Mouse (Mus musculus) embryonic fibroblast, embryonic 13.5 days (primary cell): ENCODE measurements around the gene 9430097D07Rik. TPM values are rescaled to one million over a fixed set of nuclear protein-coding genes. Genes with fewer than 3 reads are reported as not detected.

Experiments
- H3K27ac ChIP-seq: 2 replicates; pipeline ENCODE4 v1.5.1; 2012; ENCODE audit warnings: low read length, control low read depth, inconsistent platforms; ENCODE audit not compliant: insufficient read depth
- H3K4me1 ChIP-seq: 2 replicates; pipeline ENCODE4 v1.6.1; 2011; ENCODE audit warnings: low read length; ENCODE audit not compliant: control insufficient read depth, insufficient read depth
- H3K4me3 ChIP-seq: 2 replicates; pipeline ENCODE4 v1.5.1; 2011; ENCODE audit warnings: mild to moderate bottlenecking, control low read depth, low read length; ENCODE audit not compliant: insufficient read depth
- CTCF ChIP-seq: IDR thresholded peaks from 2 replicates; pipeline ENCODE4 v1.5.1; 2011; ENCODE audit warnings: mild to moderate bottlenecking, control low read depth, low read length, moderate library complexity, borderline replicate concordance; ENCODE audit not compliant: insufficient read depth
- POLR2A ChIP-seq: IDR thresholded peaks from 2 replicates; pipeline ENCODE4 v1.6.1; 2011; ENCODE audit warnings: low read depth, mild to moderate bottlenecking, control low read depth, low read length, moderate library complexity
- polyA plus RNA-seq: library from polyadenylated mRNA; stranded (reverse); fragments of >200 nt; gene quantifications from 2 replicates; pipeline ENCODE4 v1.2.4, GENCODE M21; 2011; ENCODE audit warnings: low read depth; ENCODE audit not compliant: missing spikeins, insufficient read length

9430097D07Rik gene
- polyA plus RNA-seq, 1 experiment: not detected

- Histone ChIP-seq H3K4me1 (no peaks in the 10 kb centered on the region), H3K27ac (no peak overlapping the region), H3K4me3 (no peak overlapping the region)
- TF ChIP-seq CTCF (no peak), POLR2A (no peak)
These were observed 6.5 kb downstream of the 9430097D07Rik start for GRCm38 (mm10) chr2:32568941-32569340.

GRCm38 (mm10) chr2:32568149-32568548 is 7.3 kb downstream of the 9430097D07Rik start:
- Histone ChIP-seq H3K4me3 (no peak overlapping the region), H3K27ac (no peak overlapping the region), H3K4me1 (no peaks in the 10 kb centered on the region)
- TF ChIP-seq POLR2A (no peak), CTCF (no peak)

- no peak overlapping the region for H3K27ac ChIP-seq
- no peaks in the 10 kb centered on the region for H3K4me1 ChIP-seq
- H3K4me3 ChIP-seq: no peak overlapping the region
- TF ChIP-seq CTCF: peak; percentile 55; the same call in 1 of the 2 replicates
- TF ChIP-seq POLR2A: no peak
These were observed 8.9 kb downstream of the 9430097D07Rik start for GRCm38 (mm10) chr2:32566536-32567063.

GRCm38 (mm10) chr2:32559570-32559969 is 15.9 kb downstream of the 9430097D07Rik start:
- TF ChIP-seq CTCF (no peak), POLR2A (no peak)
- H3K27ac ChIP-seq: no peak overlapping the region

GRCm38 (mm10) chr2:32556019-32556418 is 19.5 kb downstream of the 9430097D07Rik start:
- H3K27ac ChIP-seq: no peak overlapping the region
- TF ChIP-seq POLR2A (no peak), CTCF (no peak)
- H3K4me3 ChIP-seq: no peak overlapping the region
- no peaks in the 10 kb centered on the region for H3K4me1 ChIP-seq

More at GRCm38 (mm10) chr2:32559570-32559969, 15.9 kb downstream of the 9430097D07Rik start:
- no peak overlapping the region for H3K4me3 ChIP-seq
- H3K4me1 ChIP-seq: no peaks in the 10 kb centered on the region

GRCm38 (mm10) chr2:32555484-32555883 is 20.0 kb downstream of the 9430097D07Rik start:
- Histone ChIP-seq H3K27ac (no peak overlapping the region), H3K4me3 (no peak overlapping the region), H3K4me1 (no peaks in the 10 kb centered on the region)
- TF ChIP-seq POLR2A (no peak), CTCF (no peak)

- TF ChIP-seq CTCF: no peak
- no peak for TF ChIP-seq POLR2A
- H3K4me3 ChIP-seq: no peak overlapping the region
- no peak overlapping the region for H3K27ac ChIP-seq
- H3K4me1 ChIP-seq: peaks cover 5% of the 10 kb centered on the region
These were observed 21.8 kb downstream of the 9430097D07Rik start for GRCm38 (mm10) chr2:32553592-32554148.

GRCm38 (mm10) chr2:32551236-32551635 is 24.2 kb downstream of the 9430097D07Rik start:
- Histone ChIP-seq H3K4me3 (no peak overlapping the region), H3K4me1 (peaks cover 15% of the 10 kb centered on the region), H3K27ac (no peak overlapping the region)
- no peak for TF ChIP-seq POLR2A
- TF ChIP-seq CTCF: no peak

GRCm38 (mm10) chr2:32549764-32550163 is 25.7 kb downstream of the 9430097D07Rik start:
- TF ChIP-seq POLR2A: no peak
- TF ChIP-seq CTCF: no peak
- H3K27ac ChIP-seq: peak overlapping the region; percentile 15; the same call in 1 of the 2 replicates
- H3K4me3 ChIP-seq: no peak overlapping the region
- H3K4me1 ChIP-seq: peaks cover 15% of the 10 kb centered on the region

- TF ChIP-seq POLR2A (no peak), CTCF (no peak)
- Histone ChIP-seq H3K27ac (peak overlapping the region; percentile 10; the same call in 1 of the 2 replicates), H3K4me3 (no peak overlapping the region), H3K4me1 (peaks cover 15% of the 10 kb centered on the region)
These were observed 26.3 kb downstream of the 9430097D07Rik start for GRCm38 (mm10) chr2:32549171-32549570.
